Mouse (Mus musculus) thymus, postnatal 4 days (tissue): ENCODE results near the gene 4930503B20Rik.

Experiments used
- DNase-seq: peaks from one replicate; pipeline ENCODE4 v3.0.0; 2021

The 4930503B20Rik gene

DNA sequence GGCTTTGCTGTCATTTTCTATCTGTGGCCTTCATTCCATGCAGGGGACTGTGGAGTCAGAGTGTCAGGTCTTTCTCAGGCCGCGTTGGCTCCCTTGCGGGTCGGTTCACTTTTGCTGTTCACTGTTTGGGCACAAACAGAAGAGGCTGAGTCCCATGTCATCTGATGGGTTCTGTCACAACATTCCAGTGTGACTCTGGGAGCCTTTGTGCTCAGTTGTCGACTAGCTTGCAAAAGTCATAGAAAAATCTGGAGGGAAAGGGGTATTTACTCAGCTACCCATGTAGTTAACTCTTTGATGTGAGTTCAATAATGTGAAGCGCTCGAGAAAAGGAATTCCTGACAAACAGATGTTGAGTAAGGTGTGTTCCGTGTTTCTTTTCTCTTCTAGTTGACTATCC, 54.7 kb downstream of the 4930503B20Rik start:
- no peak for DNase-seq

DNA sequence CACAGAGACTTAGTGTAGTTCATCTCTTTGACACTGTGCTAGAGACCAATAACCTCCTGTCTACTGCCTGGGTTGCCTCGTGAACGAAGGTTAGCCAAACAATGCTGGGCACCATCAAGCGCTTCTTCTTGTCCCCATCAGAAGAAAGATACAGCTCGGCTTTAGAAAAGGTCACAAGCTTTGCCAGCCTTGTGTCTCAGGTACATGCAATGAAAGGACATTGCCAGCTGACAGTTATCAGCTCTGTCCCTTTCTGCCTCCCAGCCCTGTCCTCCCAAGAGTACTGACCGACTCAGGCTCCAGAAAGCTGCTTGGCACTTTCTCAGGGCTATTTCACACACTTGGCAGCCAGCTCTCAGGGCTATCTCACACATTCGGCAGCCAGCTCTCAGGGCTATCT, 55.7 kb downstream of the 4930503B20Rik start:
- DNase-seq, result no peak
